Mouse (Mus musculus) hematopoietic stem cell, adult 5-6 weeks (primary cell): ENCODE results near the gene Dpp6. TPM values are rescaled to one million over a fixed set of nuclear protein-coding genes. Genes with fewer than 3 reads are reported as not detected.

ENCODE experiments used
- ATAC-seq, 2 experiments: fragments of 125-278 bp in 1 of 2; replicated peaks in 1 of 2; 2 replicates each; pipeline ENCODE4 v1.8.0; 2016 to 2017; ENCODE audit warnings: inconsistent platforms in 2 of 2, mild to moderate bottlenecking in 2 of 2, moderate number of reproducible peaks in 2 of 2, low read depth in 1 of 2, moderate TSS enrichment in 1 of 2; ENCODE audit not compliant: low FRiP score in 2 of 2, poor library complexity in 2 of 2, severe bottlenecking in 2 of 2, insufficient read depth in 1 of 2, low TSS enrichment in 1 of 2
- total RNA-seq: library from RNA; stranded (forward); fragments of 172-1452, 232-1000 nt; gene quantifications from 2 replicates; pipeline ENCODE4 v1.2.3, GENCODE M21; 2017

Gene Dpp6
- total RNA-seq, 1 experiment from 2014 or later, result 0.20 TPM

GRCm38 (mm10) chr5:27220116-27220515, 403.1 kb downstream of the Dpp6 start:
- ATAC-seq, result no peak

- ATAC-seq, result no peak
Measured at GRCm38 (mm10) chr5:27242078-27242477, 425.1 kb downstream of the Dpp6 start.

GRCm38 (mm10) chr5:27243226-27243625, 426.2 kb downstream of the Dpp6 start:
- no peak for ATAC-seq

GRCm38 (mm10) chr5:27247793-27248192, 430.8 kb downstream of the Dpp6 start:
- ATAC-seq, result no peak

- ATAC-seq, result no peak; a peak in 1 of 4 replicates
Measured at GRCm38 (mm10) chr5:27248685-27249084, 431.7 kb downstream of the Dpp6 start.

GRCm38 (mm10) chr5:27249951-27250350, 432.9 kb downstream of the Dpp6 start:
- no peak for ATAC-seq

GRCm38 (mm10) chr5:27250906-27251305, 433.9 kb downstream of the Dpp6 start:
- no peak for ATAC-seq

- no peak for ATAC-seq
Measured at GRCm38 (mm10) chr5:27251361-27251760, 434.4 kb downstream of the Dpp6 start.

- ATAC-seq, result no peak
Measured at GRCm38 (mm10) chr5:27255247-27255646, 438.2 kb downstream of the Dpp6 start.

- ATAC-seq, result no peak
Measured at GRCm38 (mm10) chr5:27258636-27259035, 441.6 kb downstream of the Dpp6 start.

- ATAC-seq, result peak in 1 of 2 experiments; percentile 36; a peak in 2 of 4 replicates
Measured at GRCm38 (mm10) chr5:27261746-27262727, 445.0 kb downstream of the Dpp6 start.

GRCm38 (mm10) chr5:27262751-27263150, 445.7 kb downstream of the Dpp6 start:
- ATAC-seq, result no peak

GRCm38 (mm10) chr5:27265281-27265680, 448.3 kb downstream of the Dpp6 start:
- no peak for ATAC-seq

GRCm38 (mm10) chr5:27271336-27271735, 454.3 kb downstream of the Dpp6 start:
- ATAC-seq, result no peak

GRCm38 (mm10) chr5:27274781-27275395, 457.9 kb downstream of the Dpp6 start:
- ATAC-seq, result peak; percentile 69 to 72

- ATAC-seq, result no peak
Measured at GRCm38 (mm10) chr5:27275871-27276270, 458.9 kb downstream of the Dpp6 start.

- ATAC-seq, result no peak
Measured at GRCm38 (mm10) chr5:27278120-27278645, 461.2 kb downstream of the Dpp6 start.

- ATAC-seq, result no peak; a peak in 1 of 4 replicates
Measured at GRCm38 (mm10) chr5:27286876-27287275, 469.9 kb downstream of the Dpp6 start.
